Mouse (Mus musculus): Measurements from ENCODE around the gene Mbd4.
A peak's percentile ranks its signal among the peaks of the same experiment; 100 is the strongest.
"Not testable (repeated sequence)": the region's sequence is repeated elsewhere in the genome, so short reads cannot be mapped to it uniquely, and the experiment has no call there.

The Mbd4 gene

DNA sequence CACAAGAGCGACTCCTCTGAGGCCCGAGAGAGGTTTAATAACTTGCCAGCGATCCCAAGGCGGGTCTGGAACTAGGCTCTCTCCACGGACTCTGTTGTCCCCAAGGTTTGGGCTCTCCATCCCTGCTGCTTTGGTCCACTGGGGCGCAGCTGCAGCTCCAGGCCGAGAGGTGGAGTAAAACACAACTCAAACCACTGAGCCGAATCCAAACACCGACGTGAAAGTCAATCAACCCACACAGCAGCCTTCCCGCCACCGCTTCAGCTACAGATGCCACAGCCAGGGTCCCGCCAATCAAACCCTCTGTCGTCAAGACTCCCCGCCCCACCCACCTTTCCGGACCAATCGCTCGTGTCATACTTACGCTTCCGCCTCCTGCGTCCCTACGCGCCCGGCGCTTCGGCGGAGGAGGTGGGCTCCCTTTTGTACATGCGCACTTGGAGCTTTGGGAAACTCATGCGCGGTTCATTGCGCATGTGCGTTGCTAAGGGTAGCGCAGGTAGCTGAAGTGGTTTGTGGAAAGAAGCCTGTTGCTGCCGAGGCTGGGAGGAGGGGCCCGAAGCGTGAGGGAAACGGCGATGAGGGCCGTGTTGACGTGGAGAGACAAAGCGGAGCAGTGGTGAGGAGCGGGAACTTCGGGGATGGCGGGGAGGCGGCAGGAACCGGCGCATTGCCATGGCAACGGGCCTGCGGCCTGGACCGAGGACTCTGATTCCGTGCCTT is at the start of gene Mbd4, which contains the start of gene Ift122:
TSS of gene Mbd4 (minus strand) at position 281 of the 723 bp plus-strand sequence.
TSS of gene Ift122 (plus strand) at position 380 of the 723 bp plus-strand sequence.
- DNase-seq (ENCODE audit: low spot score in 2 of 2), result peak; percentile 99

DNA sequence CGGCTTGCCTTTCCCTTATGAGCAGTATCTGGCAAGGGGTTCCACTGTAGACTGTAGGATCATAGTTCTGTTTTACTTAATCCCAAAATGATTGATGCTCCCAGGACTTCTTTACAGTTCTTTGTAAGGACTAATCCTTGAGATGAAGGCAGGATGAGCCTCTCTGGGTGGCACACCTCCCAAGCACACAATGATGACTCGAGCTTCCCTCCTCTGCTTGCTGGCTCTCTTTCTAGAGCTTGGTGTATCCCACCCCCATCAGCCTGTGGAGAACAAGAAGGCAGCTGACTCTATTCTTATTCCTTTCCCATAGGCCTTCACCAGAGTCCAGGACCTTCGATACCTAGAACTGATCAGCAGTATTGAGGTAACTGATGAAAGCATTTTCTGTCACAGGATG is 49.4 kb upstream of the Mbd4 start:
- DNase-seq (ENCODE audit: low spot score in 2 of 2), result no peak

DNA sequence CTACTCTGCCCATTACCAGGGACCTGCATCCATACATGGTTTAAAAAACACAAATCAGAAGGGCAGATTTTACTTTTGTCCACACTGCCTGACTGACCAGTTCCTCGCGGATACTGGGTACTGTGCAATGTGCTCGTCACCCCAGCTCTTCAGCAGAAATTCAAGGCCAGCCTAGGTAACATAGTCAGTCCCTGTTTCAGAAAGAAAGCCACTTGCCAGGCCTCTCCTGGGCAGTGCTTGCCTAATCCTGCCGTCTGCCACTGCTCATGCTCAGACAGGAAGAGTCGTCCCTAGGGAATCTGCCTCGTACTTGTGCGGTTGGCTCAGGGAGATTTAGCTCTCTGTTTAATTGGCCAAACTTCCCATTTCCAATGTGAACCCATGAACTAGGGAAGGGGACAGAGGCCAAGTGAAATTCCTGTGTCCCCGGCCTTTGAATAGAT is 48.3 kb upstream of the Mbd4 start:
- no peak for DNase-seq (ENCODE audit: low spot score in 2 of 2)

DNA sequence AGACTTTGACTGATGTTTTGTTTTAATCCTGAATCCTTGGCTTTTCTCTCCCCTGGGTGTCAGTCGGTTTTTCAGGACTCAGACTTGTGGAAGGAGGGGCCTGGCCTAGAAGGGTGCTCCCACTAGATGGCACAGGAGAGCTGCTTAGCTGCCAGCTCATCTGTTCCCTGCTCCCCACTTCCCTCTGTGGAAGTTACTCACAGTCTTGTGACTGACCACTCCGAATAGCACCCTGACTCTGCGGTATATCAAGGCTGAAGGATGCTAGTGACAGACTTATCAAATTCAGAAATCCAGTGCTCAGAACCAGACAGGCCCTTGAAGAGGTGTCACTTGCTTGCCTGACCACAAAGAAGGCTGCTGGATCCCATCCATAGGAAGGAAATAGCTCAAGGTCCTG is 47.9 kb upstream of the Mbd4 start:
- DNase-seq (ENCODE audit: low spot score in 2 of 2), result peak; percentile 51 to 60

DNA sequence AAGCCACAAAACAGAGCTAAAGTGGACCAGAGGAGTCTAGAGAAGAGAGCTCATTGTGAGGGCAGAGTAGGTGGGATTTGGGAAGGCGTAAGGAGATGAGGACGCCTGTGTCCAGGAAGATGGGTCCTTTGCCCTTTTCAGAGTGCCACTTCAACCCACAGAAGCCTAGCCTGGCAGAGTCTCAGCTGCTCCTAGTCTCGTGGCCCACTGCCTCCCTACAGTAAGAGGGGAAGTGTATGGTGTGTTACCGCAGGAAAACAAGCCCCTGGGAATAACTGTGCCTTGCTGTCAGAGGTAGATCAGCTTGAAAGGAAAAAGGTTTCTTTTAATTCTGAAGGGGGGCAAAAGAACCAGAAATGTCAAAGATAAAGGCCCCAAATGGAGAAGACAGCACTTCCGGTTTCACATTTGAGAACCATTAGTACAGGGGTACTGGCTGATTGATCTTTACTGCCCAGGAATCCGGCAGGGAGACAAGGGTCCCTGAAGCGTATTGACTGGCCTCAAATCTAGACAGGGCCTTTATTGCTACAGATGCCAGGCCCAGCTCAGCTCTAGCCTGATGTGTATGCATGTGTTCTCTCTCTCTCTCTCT is 44.9 kb upstream of the Mbd4 start:
- no peak for DNase-seq (ENCODE audit: low spot score in 2 of 2)

DNA sequence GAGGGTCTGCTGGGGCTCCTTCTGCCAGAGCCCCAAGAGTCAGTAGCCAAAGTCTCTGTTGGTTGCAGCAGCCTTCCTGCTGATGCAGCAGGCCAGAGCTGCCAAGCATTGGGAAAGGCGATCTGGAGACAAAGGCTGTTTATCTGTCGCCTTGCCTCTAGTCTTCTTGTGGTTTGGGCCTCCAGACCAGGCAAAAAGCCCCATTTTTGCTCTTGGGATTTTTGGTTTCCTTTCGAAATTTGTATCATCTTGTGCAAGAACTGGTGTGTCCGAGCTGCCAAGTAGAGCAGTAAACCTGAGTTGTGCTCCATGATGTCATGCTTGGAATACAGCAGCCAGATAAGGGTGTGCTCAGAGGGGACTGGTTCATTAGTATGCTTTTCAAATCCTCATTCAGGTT is 43.9 kb upstream of the Mbd4 start:
- DNase-seq (ENCODE audit: low spot score in 2 of 2), result no peak

DNA sequence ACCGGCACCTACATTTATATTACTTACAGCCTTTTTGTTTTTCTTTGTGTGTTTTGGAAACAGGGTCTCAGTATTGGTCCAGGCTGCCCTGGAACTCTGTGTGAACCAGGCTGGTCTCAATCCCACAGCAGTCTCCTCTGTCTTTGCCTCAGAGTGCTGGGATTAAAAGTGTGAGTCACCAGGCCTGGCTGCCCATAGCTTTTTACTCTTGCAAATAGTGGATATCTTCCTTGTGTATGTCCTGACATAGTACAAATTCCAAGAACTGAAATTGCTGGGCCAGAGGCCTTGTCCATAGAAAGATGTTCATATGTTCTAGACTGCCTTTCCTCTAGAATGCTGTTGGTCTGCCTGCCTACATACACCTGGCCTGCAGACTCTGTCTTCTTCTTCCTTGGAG is 43.2 kb upstream of the Mbd4 start:
- DNase-seq (ENCODE audit: low spot score in 2 of 2), result no peak

DNA sequence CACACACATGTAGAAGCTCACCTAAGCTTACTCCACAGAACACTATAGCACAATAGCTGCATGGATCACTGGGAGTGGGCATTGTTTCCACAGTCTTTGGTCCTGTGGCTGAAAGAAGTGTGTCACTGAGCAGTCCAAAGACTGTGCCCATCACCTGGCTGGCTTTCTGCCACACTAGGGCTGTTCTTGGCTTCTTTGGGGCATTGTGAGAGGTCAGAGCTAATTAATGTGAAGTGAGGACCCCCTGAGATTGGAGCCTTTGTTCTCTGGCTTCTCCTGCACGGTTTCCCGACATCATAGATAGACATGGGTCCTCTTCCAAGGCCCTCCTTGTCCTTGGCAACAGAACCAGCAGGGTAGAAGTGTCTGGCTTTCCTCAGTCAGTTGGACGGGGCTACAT is 39.2 kb upstream of the Mbd4 start:
- DNase-seq (ENCODE audit: low spot score in 2 of 2), result no peak

DNA sequence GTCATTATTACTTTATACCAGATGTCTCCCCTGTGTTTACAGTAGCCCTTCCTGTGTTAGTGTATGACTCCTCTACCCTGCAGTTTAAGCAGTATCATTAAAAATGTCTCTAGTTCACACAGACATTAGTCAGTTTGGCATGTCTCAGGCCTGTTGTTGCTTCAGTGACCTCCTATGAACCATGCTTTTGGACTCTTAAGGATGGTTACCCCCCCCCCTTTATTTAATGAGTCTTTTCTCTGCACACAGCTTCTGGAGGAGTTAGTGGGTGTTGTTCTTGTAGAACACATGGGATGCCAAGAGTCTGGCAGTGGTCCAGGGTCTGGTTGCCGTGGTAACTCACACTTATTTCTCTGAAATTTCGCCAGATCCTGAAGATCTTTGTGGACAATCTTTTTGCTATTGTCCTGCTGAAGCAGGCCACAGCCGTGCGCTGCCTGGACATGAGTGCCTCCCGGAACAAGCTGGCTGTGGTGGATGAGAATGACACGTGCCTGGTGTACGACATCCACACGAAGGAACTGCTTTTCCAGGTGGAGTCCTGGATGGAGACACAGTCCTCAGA is 38.4 kb upstream of the Mbd4 start:
- no peak for DNase-seq (ENCODE audit: low spot score in 2 of 2)

DNA sequence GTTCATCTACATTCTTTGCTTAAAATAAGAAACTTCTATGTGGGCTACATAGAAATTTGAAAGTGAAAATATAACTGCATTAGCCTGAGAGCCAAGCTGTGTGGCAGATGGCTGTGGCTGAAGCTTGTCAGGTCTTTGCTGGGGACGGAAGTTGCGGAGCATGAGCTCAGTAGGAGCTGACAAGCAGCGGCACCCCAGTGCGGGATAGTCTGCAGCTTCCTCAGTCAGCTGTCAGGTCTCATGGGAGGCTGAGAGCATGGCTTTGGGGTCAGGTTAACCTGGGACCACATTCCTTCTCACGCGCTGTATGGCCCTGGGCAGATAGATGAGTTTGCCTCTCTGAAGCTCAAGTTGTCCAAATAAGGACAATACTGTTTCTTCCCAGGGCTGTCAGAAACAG is 37.9 kb upstream of the Mbd4 start:
- DNase-seq (ENCODE audit: low spot score in 2 of 2), result no peak

DNA sequence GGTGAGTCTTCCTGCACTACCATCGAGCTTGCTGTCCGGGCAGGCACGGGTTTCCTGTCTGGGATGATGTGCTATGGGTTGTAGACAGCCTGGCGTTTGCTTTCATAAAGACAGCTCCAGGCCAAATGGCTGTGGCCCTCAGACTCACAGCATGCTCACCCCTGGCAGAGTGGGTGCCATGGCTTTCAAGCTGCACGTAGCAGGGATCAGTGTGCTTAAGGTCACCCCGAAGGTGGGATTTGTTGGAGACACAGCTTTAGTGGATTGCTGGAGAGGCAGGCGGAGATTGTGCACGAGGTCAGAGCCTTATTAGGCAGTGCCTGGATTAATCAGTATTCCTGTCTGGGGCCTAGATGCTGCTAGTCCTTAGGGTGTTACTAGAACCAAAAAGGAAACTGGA is 37.4 kb upstream of the Mbd4 start:
- no peak for DNase-seq (ENCODE audit: low spot score in 2 of 2)

DNA sequence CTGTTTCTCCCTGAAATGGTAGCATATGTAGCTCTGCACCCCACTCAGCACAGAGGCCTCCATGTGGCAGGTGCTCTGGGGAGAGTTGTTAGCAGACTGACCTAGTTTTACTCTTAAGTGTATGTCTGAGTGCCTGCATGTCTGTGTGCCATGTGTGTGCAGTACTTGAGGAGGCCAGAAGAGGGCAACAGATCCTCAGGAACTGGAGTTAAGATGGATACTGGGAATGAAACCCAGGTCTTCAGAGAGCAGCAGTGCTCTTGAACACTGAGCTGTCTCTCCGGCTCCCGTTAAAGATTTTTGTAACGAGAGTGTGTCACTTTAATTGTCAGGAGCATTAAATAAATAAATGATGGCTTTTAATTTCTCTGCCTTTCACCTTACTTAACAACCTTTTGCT is 35.1 kb upstream of the Mbd4 start:
- DNase-seq (ENCODE audit: low spot score in 2 of 2), result no peak

DNA sequence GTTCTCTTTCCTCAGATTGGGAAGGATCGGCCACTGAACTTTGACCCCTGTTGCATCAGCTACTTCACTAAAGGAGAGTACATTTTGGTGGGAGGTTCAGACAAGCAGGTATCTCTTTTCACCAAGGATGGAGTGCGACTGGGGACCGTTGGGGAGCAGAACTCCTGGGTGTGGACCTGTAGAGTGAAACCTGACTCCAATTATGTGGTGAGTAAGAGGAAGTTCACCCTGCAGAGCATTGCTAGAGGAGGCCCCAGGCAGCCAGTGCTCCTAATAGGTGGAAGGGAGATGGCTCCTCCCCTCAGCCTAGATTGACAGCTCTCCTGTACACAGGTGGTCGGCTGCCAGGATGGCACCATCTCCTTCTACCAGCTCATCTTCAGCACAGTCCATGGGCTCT is 33.7 kb upstream of the Mbd4 start:
- peak in 1 of 2 experiments; percentile 27 for DNase-seq (ENCODE audit: low spot score in 2 of 2)

DNA sequence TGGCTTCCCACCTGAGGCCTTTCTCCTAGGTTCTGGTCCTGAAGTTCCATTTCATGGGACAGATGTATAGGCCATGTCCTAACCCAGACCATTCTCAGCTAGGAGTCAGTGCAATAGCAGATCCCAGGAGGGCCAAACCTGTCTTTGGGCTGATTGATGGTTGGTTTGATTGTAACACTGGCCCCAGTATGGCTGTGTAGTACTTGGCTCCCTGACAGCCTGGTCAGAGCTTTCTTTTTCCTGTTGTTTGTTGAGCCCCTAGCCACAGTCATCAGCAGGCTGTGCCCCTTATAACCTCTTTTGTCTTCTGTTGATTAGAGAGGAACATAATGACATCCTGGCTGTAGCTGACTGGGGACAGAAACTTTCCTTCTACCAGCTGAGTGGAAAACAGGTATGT is 30.8 kb upstream of the Mbd4 start:
- no peak for DNase-seq (ENCODE audit: low spot score in 2 of 2)

DNA sequence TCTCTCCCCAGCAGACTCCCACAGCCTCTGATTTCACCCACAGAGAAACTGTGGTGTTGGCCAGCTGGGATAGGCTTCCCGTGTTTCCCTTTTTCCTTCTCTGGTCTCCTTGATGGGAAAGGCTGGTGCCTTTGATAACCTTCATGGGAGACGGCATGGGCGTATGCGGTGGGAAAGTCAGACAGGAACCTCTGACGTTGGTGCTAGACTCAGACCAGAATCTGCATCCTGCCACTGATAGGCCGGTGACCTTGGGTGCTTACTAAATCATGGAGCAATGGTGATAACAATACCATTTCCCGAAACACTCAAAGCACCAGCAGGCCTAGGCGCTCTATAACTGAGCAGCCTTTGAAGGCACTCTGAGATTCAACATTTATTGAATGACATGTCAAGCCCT is 27.6 kb upstream of the Mbd4 start:
- no peak for DNase-seq (ENCODE audit: low spot score in 2 of 2)

DNA sequence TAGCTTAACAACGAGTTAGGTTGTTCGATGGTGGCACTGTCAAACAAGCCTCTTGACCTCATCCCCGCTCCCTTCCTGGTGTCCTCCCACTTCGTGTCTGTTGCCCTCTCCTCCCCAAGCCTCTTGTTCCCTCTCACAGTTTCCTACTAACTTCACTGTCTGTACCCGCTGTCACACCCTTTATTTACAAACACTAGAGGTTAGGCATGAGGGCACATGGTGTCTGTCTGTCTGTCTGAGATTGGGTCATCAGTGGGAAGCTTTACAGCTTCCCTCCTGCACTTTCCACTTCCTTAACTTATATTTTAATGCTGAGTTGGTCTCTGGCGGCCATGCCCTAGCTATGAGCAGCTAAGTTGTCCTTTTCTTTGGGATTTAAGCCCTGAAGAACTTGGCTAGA is 26.6 kb upstream of the Mbd4 start:
- DNase-seq (ENCODE audit: low spot score in 2 of 2), result no peak

DNA sequence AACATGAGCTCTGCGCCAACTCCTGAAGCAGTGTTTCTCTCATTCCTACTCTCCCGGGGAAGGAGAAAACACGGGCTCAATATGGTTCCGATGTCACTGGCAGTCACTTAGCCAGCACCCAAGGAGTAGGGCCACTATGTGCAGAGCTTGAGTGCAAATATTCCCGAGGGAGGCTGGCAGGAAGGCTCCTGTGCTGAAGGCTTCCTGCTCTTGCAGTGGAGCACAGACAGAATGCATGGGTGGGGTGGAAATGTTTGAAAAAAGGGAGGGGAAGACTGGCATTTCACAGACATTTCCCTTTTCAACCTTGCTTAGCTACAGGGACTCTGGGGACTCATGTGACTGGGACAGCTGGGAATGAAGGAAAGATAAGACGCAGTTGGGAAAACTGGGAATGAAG is 25.5 kb upstream of the Mbd4 start:
- no peak for DNase-seq (ENCODE audit: low spot score in 2 of 2)

DNA sequence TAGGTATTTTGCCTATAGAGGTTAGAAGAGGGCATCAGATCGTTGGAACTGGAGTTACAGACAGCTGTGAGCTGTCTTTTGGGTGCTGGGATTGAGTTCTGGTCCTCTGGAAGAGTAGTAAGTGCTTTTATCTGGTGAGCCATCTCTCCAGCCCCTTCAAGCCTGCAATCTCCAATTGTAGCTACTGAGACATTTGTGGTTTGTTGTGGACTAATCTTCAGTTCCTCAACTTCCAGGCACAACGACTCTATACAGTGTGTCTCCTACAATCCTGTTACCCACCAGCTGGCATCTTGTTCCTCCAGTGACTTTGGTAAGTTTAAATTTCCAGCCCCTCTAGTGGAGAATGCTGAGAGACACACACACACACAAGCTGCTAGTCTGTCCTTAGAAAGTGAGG is 24.1 kb upstream of the Mbd4 start:
- DNase-seq (ENCODE audit: low spot score in 2 of 2), result no peak

DNA sequence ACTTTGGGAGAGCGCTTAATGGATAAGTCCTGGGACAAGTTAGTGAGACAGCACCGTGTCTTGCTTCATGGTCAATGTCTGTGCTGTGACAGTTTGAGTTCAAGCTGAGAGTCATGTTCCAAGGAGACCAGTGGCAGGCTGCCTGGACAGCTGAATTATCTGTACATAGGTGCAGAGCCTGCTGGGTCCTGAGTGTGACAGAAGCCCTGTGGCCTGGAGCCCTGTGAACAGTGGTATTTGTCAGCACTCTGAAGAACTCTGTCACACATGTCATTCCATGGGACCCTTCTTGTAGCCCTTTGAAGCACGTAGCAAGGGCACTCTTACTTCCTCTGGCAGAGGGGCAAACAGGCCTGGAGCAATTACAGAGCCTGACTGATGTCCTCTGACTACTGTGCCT is 18.1 kb upstream of the Mbd4 start:
- DNase-seq (ENCODE audit: low spot score in 2 of 2), result not testable (repeated sequence)

DNA sequence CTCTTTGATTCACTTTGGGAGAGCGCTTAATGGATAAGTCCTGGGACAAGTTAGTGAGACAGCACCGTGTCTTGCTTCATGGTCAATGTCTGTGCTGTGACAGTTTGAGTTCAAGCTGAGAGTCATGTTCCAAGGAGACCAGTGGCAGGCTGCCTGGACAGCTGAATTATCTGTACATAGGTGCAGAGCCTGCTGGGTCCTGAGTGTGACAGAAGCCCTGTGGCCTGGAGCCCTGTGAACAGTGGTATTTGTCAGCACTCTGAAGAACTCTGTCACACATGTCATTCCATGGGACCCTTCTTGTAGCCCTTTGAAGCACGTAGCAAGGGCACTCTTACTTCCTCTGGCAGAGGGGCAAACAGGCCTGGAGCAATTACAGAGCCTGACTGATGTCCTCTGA is 14.0 kb upstream of the Mbd4 start:
- not testable (repeated sequence) for DNase-seq (ENCODE audit: low spot score in 2 of 2)

DNA sequence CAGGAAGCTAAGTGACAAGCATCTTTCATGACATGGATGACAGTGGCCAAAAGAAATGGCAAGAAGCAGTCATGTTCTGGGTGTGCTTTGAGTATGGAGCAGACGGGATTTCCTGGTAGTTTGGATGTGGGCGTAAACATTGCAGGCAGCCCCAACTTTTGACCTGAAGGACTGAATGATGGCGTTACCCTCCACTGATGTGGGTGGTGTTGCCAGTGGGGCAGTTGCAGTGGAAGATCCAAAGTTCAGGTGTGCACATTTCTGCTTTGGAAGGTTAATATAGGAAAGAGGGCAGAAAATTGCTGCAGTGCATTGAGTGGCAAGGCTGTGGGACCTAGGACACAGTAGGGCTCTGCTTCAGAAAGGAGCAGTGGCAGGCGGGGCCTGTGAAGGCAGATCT is 12.1 kb upstream of the Mbd4 start:
- no peak for DNase-seq (ENCODE audit: low spot score in 2 of 2)

DNA sequence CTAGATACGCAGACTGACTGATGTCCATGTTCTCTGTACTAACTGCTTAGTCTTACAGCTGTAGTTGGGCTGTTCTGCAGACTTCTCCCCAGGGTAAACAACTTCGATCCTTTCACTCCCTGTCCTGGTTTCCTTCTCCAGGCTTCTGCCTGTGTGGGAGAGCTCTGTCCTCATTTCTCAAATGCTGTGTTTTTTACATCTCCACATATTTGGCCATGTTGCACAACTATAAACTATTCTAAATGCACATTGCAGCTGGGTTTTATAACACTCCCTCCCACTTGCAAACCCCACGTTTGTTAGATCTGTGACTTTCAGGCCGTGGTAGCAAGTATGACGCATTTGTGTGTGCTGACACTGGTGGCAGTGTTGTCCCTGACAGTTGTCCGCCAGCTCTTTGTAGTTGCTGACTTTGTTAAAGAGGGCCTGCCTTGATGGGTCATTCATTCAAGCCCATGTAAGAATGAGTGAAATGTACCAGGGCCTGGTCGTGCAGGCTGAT is 10.2 kb upstream of the Mbd4 start:
- no peak for DNase-seq (ENCODE audit: low spot score in 2 of 2)

DNA sequence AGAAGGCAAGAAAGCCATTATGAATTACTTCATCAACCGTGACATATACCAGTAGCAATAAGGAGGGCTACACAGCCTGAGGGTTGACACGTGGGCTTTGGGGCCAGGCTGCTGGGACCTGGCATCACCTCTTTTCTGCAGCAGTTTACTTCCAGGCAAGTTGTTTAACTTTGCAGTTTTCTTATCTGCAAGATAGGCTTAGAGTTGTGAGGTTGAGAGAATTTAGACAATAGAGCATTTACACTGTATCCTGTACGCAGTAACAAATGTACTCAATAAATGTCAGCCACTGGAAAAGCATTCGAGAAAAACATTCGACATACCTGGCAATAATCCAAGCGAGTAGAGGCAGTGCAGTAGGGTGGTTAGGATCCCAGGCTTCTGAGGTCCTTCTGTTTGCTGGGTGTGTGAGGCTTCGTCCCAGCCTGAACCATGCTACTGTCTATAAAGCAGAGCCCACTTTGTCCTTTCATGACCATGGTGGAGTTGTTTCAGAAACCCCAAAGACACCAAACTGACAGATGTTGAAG is 6.9 kb upstream of the Mbd4 start:
- no peak for DNase-seq (ENCODE audit: low spot score in 2 of 2)
